Mouse (Mus musculus): Measurements from ENCODE around the gene Tlr9. TPM values are rescaled to one million over a fixed set of nuclear protein-coding genes. Genes with fewer than 3 reads are reported as not detected.
A peak's percentile ranks its signal among the peaks of the same experiment; 100 is the strongest.

Tlr9 gene
- polyA plus RNA-seq, 1 experiment from 2014 or later = 0.16 TPM

DNA sequence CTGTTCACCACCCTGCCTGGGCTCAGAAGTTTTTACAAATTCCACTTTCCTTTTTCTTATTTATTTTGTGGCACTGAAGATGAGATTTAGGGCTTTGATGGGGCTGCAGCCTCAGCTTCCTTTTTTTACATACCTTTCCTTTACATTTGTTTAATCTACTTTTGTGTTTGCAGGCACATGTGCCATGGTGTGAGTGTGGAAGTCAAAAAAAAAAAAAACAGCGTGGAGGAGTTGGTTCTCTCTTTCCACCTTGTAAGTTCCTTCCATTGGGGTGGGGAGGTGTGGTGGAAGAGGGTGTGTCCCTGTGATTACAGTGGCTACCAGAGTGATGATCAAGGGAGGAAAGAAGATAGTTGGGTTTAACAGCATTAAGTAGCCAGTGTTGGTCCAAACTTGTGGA lies 53.4 kb downstream of the Tlr9 start:
- H3K4me3 ChIP-seq (ENCODE audit: low read depth, low read length) = no peak overlapping the region
- no peak overlapping the region for H3K27ac ChIP-seq (ENCODE audit: low read depth)
- no peaks in the 10 kb centered on the region for H3K27me3 ChIP-seq (ENCODE audit: insufficient read depth, low read length)
- no peak overlapping the region for H3K9ac ChIP-seq (replicated peaks)
- peaks cover 9% of the 10 kb centered on the region; the same call in 1 of the 2 replicates for H3K4me1 ChIP-seq (ENCODE audit: insufficient read depth)
- no peaks in the 10 kb centered on the region for H3K9me3 ChIP-seq (ENCODE audit: low read length)
- no peaks in the 10 kb centered on the region for H3K36me3 ChIP-seq (replicated peaks; ENCODE audit: insufficient read depth, low read length)
- DNase-seq (no peak), ATAC-seq (no peak)
- no peak overlapping the region for H3K4me2 ChIP-seq (ENCODE audit: low read depth, low read length)
- 18% methylated on average over 1 of the region's 1 CpGs for WGBS (ENCODE audit: insufficient replicate concordance)
- TF ChIP-seq EP300 (IDR thresholded peaks at IDR 0.05; ENCODE audit: low read depth) (no peak), CTCF (IDR thresholded peaks at IDR 0.05; ENCODE audit: low read depth) (no peak)

MicroRNA genes within 50 kb of the gene (microRNA counts, 519-probe panel; counts per million panel counts)
- microRNA mmu-let-7g = 9,029 counts per million, percentile 98 among the panel's probes with 10 or more counts

Small RNAs within 50 kb of the gene (microRNA-seq; reads per million reads assigned to microRNA genes)
- gene Mirlet7g = 75,656 reads per million, percentile 100 among the genes with 10 or more reads in this experiment

Other genes with a start within 250 kb of the Tlr9 start
- not detected in 2 replicates for gene Col6a4, start 125.8 kb upstream of the Tlr9 start, polyA plus RNA-seq (2015; fragmentation: Nextera tagmentation; extraction: Ambion mirVana)
- gene Glyctk, start 64.5 kb upstream of the Tlr9 start, polyA plus RNA-seq (2015; fragmentation: Nextera tagmentation; extraction: Ambion mirVana) = 41.4 and 46.5 TPM in 2 replicates
- 5.3 and 5.7 TPM in 2 replicates for gene Wdr82, start 51.7 kb upstream of the Tlr9 start, polyA plus RNA-seq (2015; fragmentation: Nextera tagmentation; extraction: Ambion mirVana)
- gene Ppm1m, start 22.9 kb upstream of the Tlr9 start, polyA plus RNA-seq (2015; fragmentation: Nextera tagmentation; extraction: Ambion mirVana) = 11.0 and 11.1 TPM in 2 replicates
- gene Twf2, start 19.5 kb upstream of the Tlr9 start, polyA plus RNA-seq (2015; fragmentation: Nextera tagmentation; extraction: Ambion mirVana) = 22.4 and 23.0 TPM in 2 replicates
- 131 and 146 TPM in 2 replicates for gene Alas1, start 26.1 kb downstream of the Tlr9 start, polyA plus RNA-seq (2015; fragmentation: Nextera tagmentation; extraction: Ambion mirVana)
- gene Poc1a, start 58.5 kb downstream of the Tlr9 start, polyA plus RNA-seq (2015; fragmentation: Nextera tagmentation; extraction: Ambion mirVana) = 13.0 and 14.5 TPM in 2 replicates
- gene Dusp7, start 146.0 kb downstream of the Tlr9 start, polyA plus RNA-seq (2015; fragmentation: Nextera tagmentation; extraction: Ambion mirVana) = 3.4 TPM in 2 replicates
- 483 and 486 TPM in 2 replicates for gene Rpl29, start 206.9 kb downstream of the Tlr9 start, polyA plus RNA-seq (2015; fragmentation: Nextera tagmentation; extraction: Ambion mirVana)
- 30.4 and 38.7 TPM in 2 replicates for gene Acy1, start 215.7 kb downstream of the Tlr9 start, polyA plus RNA-seq (2015; fragmentation: Nextera tagmentation; extraction: Ambion mirVana)
- gene Abhd14b, start 224.9 kb downstream of the Tlr9 start, polyA plus RNA-seq (2015; fragmentation: Nextera tagmentation; extraction: Ambion mirVana) = 41.4 and 47.9 TPM in 2 replicates
- 15.8 and 16.2 TPM in 2 replicates for gene Abhd14a, start 225.1 kb downstream of the Tlr9 start, polyA plus RNA-seq (2015; fragmentation: Nextera tagmentation; extraction: Ambion mirVana)
- 4.9 and 6.1 TPM in 2 replicates for gene Pcbp4, start 230.7 kb downstream of the Tlr9 start, polyA plus RNA-seq (2015; fragmentation: Nextera tagmentation; extraction: Ambion mirVana)
- gene Gpr62, start 243.3 kb downstream of the Tlr9 start, polyA plus RNA-seq (2015; fragmentation: Nextera tagmentation; extraction: Ambion mirVana) = not detected in 2 replicates

Data from liver, postnatal 0 days (tissue).